In the genomic region with DNA sequence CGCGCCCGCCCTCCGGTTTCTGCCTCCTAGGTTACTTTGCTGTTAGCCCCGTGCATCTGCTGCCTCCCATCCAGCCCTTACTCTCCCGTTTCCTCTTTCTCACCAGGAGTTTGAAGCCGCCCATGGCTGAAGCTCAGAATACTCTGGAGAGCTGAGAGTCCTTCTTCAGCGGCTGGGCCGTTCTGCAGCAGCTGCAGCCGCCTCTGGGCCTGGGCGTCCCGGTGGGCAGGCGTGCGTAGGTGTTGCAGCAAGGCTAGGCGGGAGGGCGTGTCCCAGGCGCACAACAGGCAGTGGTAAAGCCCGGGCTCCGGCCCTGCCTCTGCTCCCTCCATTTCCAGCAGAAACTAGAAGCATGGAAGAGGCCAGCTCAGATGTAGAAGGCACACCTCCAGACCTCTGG, we compare ENCODE assay signal across 9 mouse cellular contexts. TPM values are rescaled to one million over a fixed set of nuclear protein-coding genes. Genes with fewer than 3 reads are reported as not detected.
DNase-seq lines count a peak whose midpoint lies in the region; ATAC-seq and TF ChIP-seq lines count a peak whose summit lies in the region.
"Had no signal": no experiment of that assay in that cellular context is flagged by ENCODE, and none has a peak within 500 bp of the region (broad histone marks: within the 10 kb centered on the region; RNA-seq: fewer than 3 reads in every experiment).

No protein-coding gene starts in this region.

- intact Hi-C loops in gastrocnemius, postnatal 36 days (cut with DNase I): no loop called here

- no peak for DNase-seq in kidney, adult 8-10 months
- peak; percentile 76 for DNase-seq in R1 (ENCODE audit: low read depth, low spot score)
- no peak for DNase-seq in thymus, adult 2 months
- no peak for DNase-seq in gastrocnemius, postnatal 36 days
- DNase-seq: kidney, adult 11 months had no signal

- peak overlapping the region; percentile 25; the same call in 1 of the 2 replicates for H3K9ac ChIP-seq in kidney, embryonic 14.5 days (ENCODE audit: low read depth, low read length)
- 0 out of 2 replicates have a peak overlapping the region, but pooled peaks have one; percentile 15 for H3K9ac ChIP-seq in embryonic facial prominence, embryonic 12.5 days
- peak overlapping the region; percentile 8; the same call in 1 of the 2 replicates for H3K9ac ChIP-seq in limb, embryonic 12.5 days (replicated peaks)

- H3K4me3 ChIP-seq in kidney, embryonic 14.5 days (ENCODE audit: low read length): peak overlapping the region; percentile 13; the same call in 1 of the 2 replicates
- no peak overlapping the region for H3K4me3 ChIP-seq in embryonic facial prominence, embryonic 12.5 days
- peak overlapping the region; percentile 16 for H3K4me3 ChIP-seq in limb, embryonic 12.5 days (replicated peaks)
- H3K4me3 ChIP-seq in thymus, adult 2 months (ENCODE audit: control insufficient read depth, insufficient read depth, low read length): no peak overlapping the region

- H3K9me3 ChIP-seq in kidney, embryonic 14.5 days (ENCODE audit: control insufficient read depth, low read length): no peaks in the 10 kb centered on the region
- no peaks in the 10 kb centered on the region for H3K9me3 ChIP-seq in embryonic facial prominence, embryonic 12.5 days
- no peaks in the 10 kb centered on the region for H3K9me3 ChIP-seq in limb, embryonic 12.5 days

- peaks cover 9% of the 10 kb centered on the region for H3K4me1 ChIP-seq in kidney, embryonic 14.5 days (ENCODE audit: control insufficient read depth, insufficient read depth, low read length)
- peaks cover 10% of the 10 kb centered on the region; the same call in 1 of the 2 replicates for H3K4me1 ChIP-seq in embryonic facial prominence, embryonic 12.5 days
- H3K4me1 ChIP-seq in limb, embryonic 12.5 days (replicated peaks): peaks cover 19% of the 10 kb centered on the region
- no peaks in the 10 kb centered on the region for H3K4me1 ChIP-seq in thymus, adult 2 months (replicated peaks; ENCODE audit: control insufficient read depth, insufficient read depth, low read length)

- peaks cover 3% of the 10 kb centered on the region; the same call in 1 of the 2 replicates for H3K36me3 ChIP-seq in kidney, embryonic 14.5 days (ENCODE audit: control insufficient read depth, insufficient read depth, low read length)
- peaks cover 34% of the 10 kb centered on the region for H3K36me3 ChIP-seq in embryonic facial prominence, embryonic 12.5 days
- peaks cover 46% of the 10 kb centered on the region for H3K36me3 ChIP-seq in limb, embryonic 12.5 days
- no peaks in the 10 kb centered on the region for H3K36me3 ChIP-seq in thymus, adult 2 months (ENCODE audit: control insufficient read depth, insufficient read depth, low read length)

- WGBS in kidney, embryonic 14.5 days: 17% methylated on average over 19 of the region's 19 CpGs
- 24% methylated on average over 19 of the region's 19 CpGs for WGBS in embryonic facial prominence, embryonic 12.5 days
- WGBS in limb, embryonic 12.5 days: 8% methylated on average over 19 of the region's 19 CpGs
- WGBS in thymus, adult 2 months: 77% methylated on average over 19 of the region's 19 CpGs

- H3K27ac ChIP-seq in kidney, embryonic 14.5 days (ENCODE audit: low read depth, low read length): no peak overlapping the region
- peak overlapping the region; percentile 17; the same call in 1 of the 2 replicates for H3K27ac ChIP-seq in embryonic facial prominence, embryonic 12.5 days
- H3K27ac ChIP-seq in limb, embryonic 12.5 days: 0 out of 2 replicates have a peak overlapping the region, but pooled peaks have one; percentile 3
- H3K27ac ChIP-seq in thymus, adult 2 months (ENCODE audit: control insufficient read depth, insufficient read depth, low read length): no peak overlapping the region

- no peak for TF ChIP-seq CTCF in thymus, adult 2 months (IDR thresholded peaks at IDR 0.05; ENCODE audit: borderline replicate concordance, control insufficient read depth, extremely low read depth, insufficient read depth, low read length, poor library complexity)

- ATAC-seq in kidney, embryonic 14.5 days (ENCODE audit: low FRiP score, low TSS enrichment): peak; percentile 74
- ATAC-seq in embryonic facial prominence, embryonic 12.5 days (ENCODE audit: insufficient number of reproducible peaks, insufficient read depth, low FRiP score, low TSS enrichment): no peak
- no peak for ATAC-seq in limb, embryonic 12.5 days (ENCODE audit: insufficient number of reproducible peaks, insufficient read depth, low FRiP score, low TSS enrichment, low read depth)

- H3K27me3 ChIP-seq in kidney, embryonic 14.5 days (ENCODE audit: control insufficient read depth, insufficient read depth, low read length): 0 out of 2 replicates have a peak, but pooled peaks cover 3% of the 10 kb centered on the region
- H3K27me3 ChIP-seq in embryonic facial prominence, embryonic 12.5 days: peaks cover 4% of the 10 kb centered on the region; the same call in 1 of the 2 replicates
- peaks cover 27% of the 10 kb centered on the region for H3K27me3 ChIP-seq in limb, embryonic 12.5 days
- H3K27me3 ChIP-seq in thymus, adult 2 months (ENCODE audit: control insufficient read depth, insufficient read depth, low read length): no peaks in the 10 kb centered on the region

- H3K4me2 ChIP-seq in kidney, embryonic 14.5 days (replicated peaks; ENCODE audit: low read depth, low read length): peak overlapping the region; percentile 23
- H3K4me2 ChIP-seq in embryonic facial prominence, embryonic 12.5 days (replicated peaks): peak overlapping the region; percentile 27
- peak overlapping the region; percentile 42 for H3K4me2 ChIP-seq in limb, embryonic 12.5 days

- TF ChIP-seq POLR2A in thymus, adult 2 months (IDR thresholded peaks at IDR 0.05; ENCODE audit: control insufficient read depth, extremely low read depth, insufficient read depth, low read length, poor library complexity): no peak

RNA-seq across cellular contexts. Expression of gene Zfhx2, which starts 20.4 kb away (rescaled TPM):
- polyA plus RNA-seq in kidney, embryonic 14.5 days (2014; fragmentation: Nextera tagmentation; extraction: Ambion mirVana): 5.8 and 6.4 TPM in 2 replicates
- polyA plus RNA-seq in embryonic facial prominence, embryonic 12.5 days (2016; fragmentation: Nextera tagmentation; extraction: Ambion mirVana): 7.9 TPM in 2 replicates
- polyA plus RNA-seq in limb, embryonic 12.5 days (2016; fragmentation: Nextera tagmentation; extraction: Ambion mirVana): 6.9 and 7.0 TPM in 2 replicates
- 6.3 and 6.6 TPM in 2 replicates for polyA plus RNA-seq in thymus, adult 2 months (2012; rRNA removed)
- 1 to 10 TPM; 3.5 to 3.7 TPM for total RNA-seq in gastrocnemius, postnatal 36 days (2021)

RNA-seq across cellular contexts. Expression of gene Thtpa, which starts 22.8 kb away (rescaled TPM):
- polyA plus RNA-seq in kidney, embryonic 14.5 days (2014; fragmentation: Nextera tagmentation; extraction: Ambion mirVana): 14.5 and 21.8 TPM in 2 replicates
- polyA plus RNA-seq in embryonic facial prominence, embryonic 12.5 days (2016; fragmentation: Nextera tagmentation; extraction: Ambion mirVana): 22.2 and 24.2 TPM in 2 replicates
- polyA plus RNA-seq in limb, embryonic 12.5 days (2016; fragmentation: Nextera tagmentation; extraction: Ambion mirVana): 24.0 and 24.2 TPM in 2 replicates
- polyA plus RNA-seq in thymus, adult 2 months (2012; rRNA removed): 6.0 and 6.1 TPM in 2 replicates
- 10 to 100 TPM; 10.1 to 13.6 TPM for total RNA-seq in gastrocnemius, postnatal 36 days (2021)

RNA-seq across cellular contexts. Expression of gene Ap1g2, which starts 34.6 kb away (rescaled TPM):
- 11.4 and 17.8 TPM in 2 replicates for polyA plus RNA-seq in kidney, embryonic 14.5 days (2014; fragmentation: Nextera tagmentation; extraction: Ambion mirVana)
- 14.8 and 17.2 TPM in 2 replicates for polyA plus RNA-seq in embryonic facial prominence, embryonic 12.5 days (2016; fragmentation: Nextera tagmentation; extraction: Ambion mirVana)
- 10.7 and 13.7 TPM in 2 replicates for polyA plus RNA-seq in limb, embryonic 12.5 days (2016; fragmentation: Nextera tagmentation; extraction: Ambion mirVana)
- 91.5 and 94.5 TPM in 2 replicates for polyA plus RNA-seq in thymus, adult 2 months (2012; rRNA removed)
- total RNA-seq in gastrocnemius, postnatal 36 days (2021): 1 to 10 TPM; 4.0 to 5.1 TPM

RNA-seq across cellular contexts. Expression of gene Jph4, which starts 45.0 kb away (rescaled TPM):
- 0.43 and 0.55 TPM in 2 replicates for polyA plus RNA-seq in kidney, embryonic 14.5 days (2014; fragmentation: Nextera tagmentation; extraction: Ambion mirVana)
- 2.6 and 2.9 TPM in 2 replicates for polyA plus RNA-seq in embryonic facial prominence, embryonic 12.5 days (2016; fragmentation: Nextera tagmentation; extraction: Ambion mirVana)
- 0.69 and 0.78 TPM in 2 replicates for polyA plus RNA-seq in limb, embryonic 12.5 days (2016; fragmentation: Nextera tagmentation; extraction: Ambion mirVana)
- 0.37 and 0.51 TPM in 2 replicates for polyA plus RNA-seq in thymus, adult 2 months (2012; rRNA removed)
- total RNA-seq in gastrocnemius, postnatal 36 days (2021): under 1 TPM; 0.17 to 0.23 TPM
- total RNA-seq: liver, adult 2 months had no signal
- polyA plus RNA-seq: liver, adult 2 months had no signal

RNA-seq across cellular contexts. Expression of gene Ngdn, which starts 56.5 kb away (rescaled TPM):
- polyA plus RNA-seq in kidney, embryonic 14.5 days (2014; fragmentation: Nextera tagmentation; extraction: Ambion mirVana): 80.8 and 109 TPM in 2 replicates
- polyA plus RNA-seq in embryonic facial prominence, embryonic 12.5 days (2016; fragmentation: Nextera tagmentation; extraction: Ambion mirVana): 79.9 and 81.3 TPM in 2 replicates
- 84.3 and 85.3 TPM in 2 replicates for polyA plus RNA-seq in limb, embryonic 12.5 days (2016; fragmentation: Nextera tagmentation; extraction: Ambion mirVana)
- polyA plus RNA-seq in thymus, adult 2 months (2012; rRNA removed): 24.6 and 31.0 TPM in 2 replicates
- total RNA-seq in gastrocnemius, postnatal 36 days (2021): 10 to 100 TPM; 13.9 to 18.1 TPM

Comparison
In these comparisons a context has a peak if more than half of its experiments do, and no peak if none do; other contexts are left out.
1. H3K27ac ChIP-seq: peak in embryonic facial prominence, embryonic 12.5 days (single experiment) and limb, embryonic 12.5 days (single experiment); none in kidney, embryonic 14.5 days (single experiment) and thymus, adult 2 months (single experiment).
2. H3K4me3 ChIP-seq: peak in kidney, embryonic 14.5 days (single experiment) and limb, embryonic 12.5 days (single experiment); none in embryonic facial prominence, embryonic 12.5 days (single experiment) and thymus, adult 2 months (single experiment).
3. Peak in every context shown above with its lines, with median percentiles within 50 percentile points of each other: H3K4me2 ChIP-seq and H3K9ac ChIP-seq.